Mouse (Mus musculus) c-Kit-negative CD71-positive TER-119-positive erythroid progenitor cells, embryonic 14.5 days (primary cell): ENCODE results near the gene Mavs.

Experiments used
- DNase-seq: peaks from one replicate; pipeline ENCODE4 v3.0.0-alpha.2; 2013; ENCODE audit warnings: low read depth, low spot score

Gene Mavs

GRCm38 (mm10) chr2:131261481-131262212, 27.8 kb downstream of the Mavs start:
- DNase-seq: no peak

- peak; percentile 92 for DNase-seq
These were observed 28.4 kb downstream of the Mavs start, which contains the start of gene Pank2 for GRCm38 (mm10) chr2:131262213-131262672. TSS of gene Pank2 (plus strand) at chr2:131262495.

- DNase-seq: peak; percentile 54
These were observed 29.1 kb downstream of the Mavs start for GRCm38 (mm10) chr2:131262680-131263670.

- DNase-seq: no peak
These were observed 30.2 kb downstream of the Mavs start for GRCm38 (mm10) chr2:131264027-131264426.

- DNase-seq: no peak
These were observed 31.2 kb downstream of the Mavs start for GRCm38 (mm10) chr2:131265056-131265455.

- DNase-seq: no peak
These were observed 41.6 kb downstream of the Mavs start for GRCm38 (mm10) chr2:131275493-131275892.

- DNase-seq: no peak
These were observed 42.9 kb downstream of the Mavs start for GRCm38 (mm10) chr2:131276722-131277121.

GRCm38 (mm10) chr2:131281596-131281995, 47.7 kb downstream of the Mavs start:
- DNase-seq: no peak

GRCm38 (mm10) chr2:131286276-131286675, 52.4 kb downstream of the Mavs start:
- no peak for DNase-seq

- no peak for DNase-seq
These were observed 56.8 kb downstream of the Mavs start for GRCm38 (mm10) chr2:131290669-131291068.

- no peak for DNase-seq
These were observed 62.9 kb downstream of the Mavs start for GRCm38 (mm10) chr2:131296746-131297261.
